8 mouse cellular contexts compared by ENCODE assay signal in the genomic region with DNA sequence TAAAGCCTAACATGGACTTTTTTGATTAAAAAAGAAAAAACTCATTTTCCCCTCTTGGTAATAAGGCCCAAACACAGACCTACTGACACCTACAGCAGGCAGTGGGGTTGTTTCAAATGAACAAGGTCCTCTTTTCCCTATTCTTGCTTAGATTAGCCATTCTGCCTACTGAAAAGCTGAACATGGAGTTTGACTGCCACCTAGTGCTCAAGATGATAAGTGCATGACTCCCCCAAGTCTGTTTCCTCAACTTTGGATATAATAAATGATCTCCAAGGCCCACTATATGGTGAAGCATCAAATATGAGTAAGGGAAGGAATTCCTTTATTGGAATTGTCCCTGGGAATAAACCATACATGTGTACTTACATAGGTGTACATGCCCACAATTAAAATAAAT.
DNase-seq lines count a peak whose midpoint lies in the region; TF ChIP-seq lines count a peak whose summit lies in the region.

No protein-coding gene starts in this region.

- DNase-seq in adrenal gland, adult 18-20 months (ENCODE audit: low spot score in 2 of 2) = peak; percentile 46 to 50
- DNase-seq in adrenal gland, postnatal 4 days (ENCODE audit: low spot score in 2 of 2) = no peak
- no peak for DNase-seq in testis, postnatal 14 days (ENCODE audit: low spot score)
- DNase-seq in cerebellum, postnatal 14 days = peak; percentile 83
- DNase-seq in heart, postnatal 14 days = peak; percentile 47 to 74
- peak; percentile 47 for DNase-seq in left cerebral cortex, postnatal 4 days
- DNase-seq in right cerebral cortex, postnatal 10 days (ENCODE audit: low spot score in 2 of 2) = peak; percentile 66 to 78

- no peak overlapping the region for H3K4me3 ChIP-seq in testis, adult 2 months (ENCODE audit: control insufficient read depth, low read depth, low read length)

- H3K27me3 ChIP-seq in testis, adult 2 months (ENCODE audit: control insufficient read depth, insufficient read depth, low read length) = no peaks in the 10 kb centered on the region

- no peaks in the 10 kb centered on the region for H3K36me3 ChIP-seq in testis, adult 2 months (ENCODE audit: control insufficient read depth, insufficient read depth, low read length)

- no peaks in the 10 kb centered on the region for H3K4me1 ChIP-seq in testis, adult 2 months (ENCODE audit: control insufficient read depth, insufficient read depth, low read length)

- H3K27ac ChIP-seq in testis, adult 2 months (ENCODE audit: control insufficient read depth, insufficient read depth, low read depth, low read length) = no peak overlapping the region

- TF ChIP-seq POLR2A in testis, adult 2 months (IDR thresholded peaks at IDR 0.05; ENCODE audit: control insufficient read depth, low read depth, low read length) = no peak

- intact Hi-C loops in heart, postnatal 14 days (cut with DNase I) = no loop called here
- intact Hi-C loops in left cerebral cortex, postnatal 4 days (cut with DNase I) = no loop called here

- peak; percentile 19; the same call in 1 of the 2 replicates for TF ChIP-seq CTCF in testis, adult 2 months (IDR thresholded peaks at IDR 0.05; ENCODE audit: control insufficient read depth, insufficient read depth, insufficient replicate concordance, low read depth, low read length)

Comparison
In these comparisons a context has a peak if more than half of its experiments do, and no peak if none do; other contexts are left out.
1. DNase-seq: peak in adrenal gland, adult 18-20 months (2 of 2), cerebellum, postnatal 14 days (2 of 2), heart, postnatal 14 days (2 of 2), left cerebral cortex, postnatal 4 days (single experiment) and right cerebral cortex, postnatal 10 days (2 of 2); none in adrenal gland, postnatal 4 days (0 of 2) and testis, postnatal 14 days (single experiment).